Mouse (Mus musculus) MEL (cell line): Measurements from ENCODE around the gene Gabarapl2. TPM values are rescaled to one million over a fixed set of nuclear protein-coding genes. Genes with fewer than 3 reads are reported as not detected.

Experiments
- DNase-seq: peaks from one replicate; pipeline ENCODE4 v3.0.0; 2011; ENCODE audit warnings: low read depth, low spot score
- H3K27ac ChIP-seq: 2 replicates; pipeline ENCODE4 v1.5.1; 2012; ENCODE audit warnings: low read depth, mild to moderate bottlenecking, control low read depth, low read length, moderate library complexity; ENCODE audit not compliant: control insufficient read depth
- H3K27me3 ChIP-seq, 2 experiments: fragments of 150-350 bp in 1 of 2; sonication (generic) in 1 of 2; 2 replicates each; pipeline ENCODE4 v1.6.1; 2012; ENCODE audit warnings: low read length in 2 of 2, mild to moderate bottlenecking in 2 of 2, improper control_type of control experiment in 1 of 2, moderate library complexity in 1 of 2; ENCODE audit not compliant: insufficient read depth in 2 of 2, control insufficient read depth in 1 of 2
- H3K36me3 ChIP-seq, 2 experiments: 2 replicates each; pipeline ENCODE4 v1.6.1; 2012 to 2014; ENCODE audit warnings: low read length in 2 of 2, improper control_type of control experiment in 1 of 2, inconsistent platforms in 1 of 2, mild to moderate bottlenecking in 1 of 2; ENCODE audit not compliant: insufficient read depth in 2 of 2, control insufficient read depth in 1 of 2
- H3K4me1 ChIP-seq, 2 experiments: fragments of 150-350 bp in 1 of 2; sonication (generic) in 1 of 2; 2 replicates each; pipeline ENCODE4 v1.6.1; 2012; ENCODE audit warnings: low read length in 2 of 2, improper control_type of control experiment in 1 of 2, mild to moderate bottlenecking in 1 of 2; ENCODE audit not compliant: insufficient read depth in 2 of 2, control insufficient read depth in 1 of 2
- H3K4me3 ChIP-seq, 2 experiments: fragments of 150-350 bp in 1 of 2; sonication (generic) in 1 of 2; 2 replicates each; pipeline ENCODE4 v1.5.1; 2012; ENCODE audit warnings: low read depth in 2 of 2, low read length in 2 of 2, mild to moderate bottlenecking in 2 of 2, moderate library complexity in 2 of 2, control low read depth in 1 of 2, improper control_type of control experiment in 1 of 2; ENCODE audit not compliant: control insufficient read depth in 1 of 2, insufficient read depth in 1 of 2
- H3K79me2 ChIP-seq: 2 replicates; pipeline ENCODE4 v1.6.1; 2012; ENCODE audit warnings: mild to moderate bottlenecking, low read length, moderate library complexity; ENCODE audit not compliant: control insufficient read depth, poor library complexity, insufficient read depth
- H3K9ac ChIP-seq: 2 replicates; pipeline ENCODE4 v1.6.1; 2012; ENCODE audit warnings: low read depth, mild to moderate bottlenecking, control low read depth, low read length, moderate library complexity; ENCODE audit not compliant: control insufficient read depth, poor library complexity, severe bottlenecking
- H3K9me3 ChIP-seq: fragments of 150-350 bp; sonication (generic); replicated peaks from 2 replicates; pipeline ENCODE4 v1.6.1; 2012; ENCODE audit warnings: mild to moderate bottlenecking, low read length, improper control_type of control experiment, moderate library complexity; ENCODE audit not compliant: insufficient read depth
- BHLHE40 ChIP-seq: IDR thresholded peaks from 2 replicates; pipeline ENCODE4 v1.6.1; 2012; ENCODE audit warnings: low read depth, mild to moderate bottlenecking, inconsistent platforms, low read length, improper control_type of control experiment, borderline replicate concordance
- CHD1 ChIP-seq: IDR thresholded peaks from 2 replicates; pipeline ENCODE4 v1.6.1; 2012; ENCODE audit warnings: low read depth, mild to moderate bottlenecking, inconsistent platforms, low read length, improper control_type of control experiment
- CTCF ChIP-seq, 3 experiments: IDR thresholded peaks in 2 of 3; conservative IDR thresholded peaks in 1 of 3; 2 replicates each; pipeline ENCODE4 v1.5.1; 2011 to 2012; ENCODE audit warnings: low read length in 3 of 3, low read depth in 2 of 3, mild to moderate bottlenecking in 2 of 3, improper control_type of control experiment in 1 of 3, inconsistent platforms in 1 of 3, mixed read lengths in 1 of 3, moderate library complexity in 1 of 3; ENCODE audit not compliant: control insufficient read depth in 1 of 3, insufficient read depth in 1 of 3, poor library complexity in 1 of 3, severe bottlenecking in 1 of 3
- E2F4 ChIP-seq: IDR thresholded peaks from 2 replicates; pipeline ENCODE4 v1.6.1; 2011; ENCODE audit warnings: low read depth, low read length, improper control_type of control experiment, borderline replicate concordance
- ELF1 ChIP-seq: IDR thresholded peaks from 2 replicates; pipeline ENCODE4 v1.6.1; 2014; ENCODE audit warnings: low read depth, mild to moderate bottlenecking, inconsistent platforms, low read length, improper control_type of control experiment, moderate library complexity
- EP300 ChIP-seq, 2 experiments: IDR thresholded peaks; 2 replicates each; pipeline ENCODE4 v1.6.1; 2011; ENCODE audit warnings: improper control_type of control experiment in 2 of 2, low read length in 2 of 2, low read depth in 1 of 2, mild to moderate bottlenecking in 1 of 2
- GABPA ChIP-seq: IDR thresholded peaks from 2 replicates; pipeline ENCODE4 v1.6.1; 2012; ENCODE audit warnings: low read depth, mild to moderate bottlenecking, inconsistent platforms, low read length, improper control_type of control experiment, moderate library complexity
- GATA1 ChIP-seq: IDR thresholded peaks from 2 replicates; pipeline ENCODE4 v1.6.1; 2011; ENCODE audit warnings: low read depth, low read length, improper control_type of control experiment
- HCFC1 ChIP-seq: IDR thresholded peaks from 2 replicates; pipeline ENCODE4 v1.6.1; 2012; ENCODE audit warnings: low read depth, mild to moderate bottlenecking, inconsistent platforms, low read length, improper control_type of control experiment, moderate library complexity
- MAFK ChIP-seq: IDR thresholded peaks from 2 replicates; pipeline ENCODE4 v1.6.1; 2011; ENCODE audit warnings: low read depth, mild to moderate bottlenecking, low read length, improper control_type of control experiment, borderline replicate concordance
- MAX ChIP-seq: IDR thresholded peaks from 2 replicates; pipeline ENCODE4 v1.6.1; 2011; ENCODE audit warnings: low read length, improper control_type of control experiment
- MAZ ChIP-seq: IDR thresholded peaks from 2 replicates; pipeline ENCODE4 v1.6.1; 2012; ENCODE audit warnings: low read depth, mild to moderate bottlenecking, inconsistent platforms, low read length, improper control_type of control experiment
- MEF2A ChIP-seq: IDR thresholded peaks from 2 replicates; pipeline ENCODE4 v1.6.1; 2014; ENCODE audit warnings: low read depth, mild to moderate bottlenecking, inconsistent platforms, low read length, improper control_type of control experiment; ENCODE audit not compliant: poor library complexity, insufficient replicate concordance, severe bottlenecking; ENCODE audit errors: extremely low read depth
- MYC ChIP-seq: IDR thresholded peaks from 2 replicates; pipeline ENCODE4 v1.6.1; 2011; ENCODE audit warnings: low read depth, mild to moderate bottlenecking, low read length, improper control_type of control experiment, moderate library complexity
- NELFE ChIP-seq: IDR thresholded peaks from 2 replicates; pipeline ENCODE4 v1.6.1; 2011; ENCODE audit warnings: low read depth, low read length, improper control_type of control experiment
- POLR2AphosphoS2 ChIP-seq: IDR thresholded peaks from 2 replicates; pipeline ENCODE4 v1.6.1; 2011; ENCODE audit warnings: low read length, improper control_type of control experiment
- POLR2AphosphoS5 ChIP-seq: IDR thresholded peaks from 2 replicates; pipeline ENCODE4 v1.6.1; 2012; ENCODE audit warnings: low read depth, borderline replicate concordance, mild to moderate bottlenecking, inconsistent platforms, low read length, moderate library complexity, mixed read lengths
- RAD21 ChIP-seq: IDR thresholded peaks from 2 replicates; pipeline ENCODE4 v1.6.1; 2011; ENCODE audit warnings: mild to moderate bottlenecking, low read depth, low read length, improper control_type of control experiment
- SIN3A ChIP-seq: IDR thresholded peaks from 2 replicates; pipeline ENCODE4 v1.6.1; 2012; ENCODE audit warnings: low read length, improper control_type of control experiment, inconsistent platforms
- SMC3 ChIP-seq: IDR thresholded peaks from 2 replicates; pipeline ENCODE4 v1.6.1; 2011; ENCODE audit warnings: low read depth, low read length, improper control_type of control experiment
- USF1 ChIP-seq: IDR thresholded peaks from 2 replicates; pipeline ENCODE4 v1.6.1; 2014; ENCODE audit warnings: low read depth, mild to moderate bottlenecking, inconsistent platforms, low read length, improper control_type of control experiment, moderate library complexity
- ZC3H11A ChIP-seq: IDR thresholded peaks from 2 replicates; pipeline ENCODE4 v1.6.1; 2012; ENCODE audit warnings: low read depth, mild to moderate bottlenecking, inconsistent platforms, low read length, improper control_type of control experiment
- ZKSCAN1 ChIP-seq: IDR thresholded peaks from 2 replicates; pipeline ENCODE4 v1.6.1; 2012; ENCODE audit warnings: low read depth, mild to moderate bottlenecking, inconsistent platforms, low read length, improper control_type of control experiment, moderate library complexity
- ZNF384 ChIP-seq: IDR thresholded peaks from 2 replicates; pipeline ENCODE4 v1.6.1; 2012; ENCODE audit warnings: low read depth, mild to moderate bottlenecking, inconsistent platforms, low read length, improper control_type of control experiment
- polyA plus RNA-seq, 2 experiments: library from polyadenylated mRNA; stranded (reverse) in 1 of 2; unstranded in 1 of 2; fragments of >175 nt in 1 of 2; fragments of >200 nt in 1 of 2; gene quantifications; 2 replicates each; pipeline versions ENCODE4 v1.2.1 to v1.2.4; 2012; ENCODE audit warnings: low replicate concordance in 2 of 2, low read depth in 1 of 2; ENCODE audit not compliant: insufficient read length in 2 of 2, insufficient read depth in 1 of 2, missing spikeins in 1 of 2
- total RNA-seq: library from RNA; depleted of rRNA; stranded (reverse); fragments of 300-350 nt; gene quantifications from 2 replicates; pipeline ENCODE4 v1.2.3, GENCODE M21; 2012

Gene Gabarapl2
- total and polyA plus RNA-seq, 3 experiments = 18.4 to 22.5 TPM; not detected in 1

DNA sequence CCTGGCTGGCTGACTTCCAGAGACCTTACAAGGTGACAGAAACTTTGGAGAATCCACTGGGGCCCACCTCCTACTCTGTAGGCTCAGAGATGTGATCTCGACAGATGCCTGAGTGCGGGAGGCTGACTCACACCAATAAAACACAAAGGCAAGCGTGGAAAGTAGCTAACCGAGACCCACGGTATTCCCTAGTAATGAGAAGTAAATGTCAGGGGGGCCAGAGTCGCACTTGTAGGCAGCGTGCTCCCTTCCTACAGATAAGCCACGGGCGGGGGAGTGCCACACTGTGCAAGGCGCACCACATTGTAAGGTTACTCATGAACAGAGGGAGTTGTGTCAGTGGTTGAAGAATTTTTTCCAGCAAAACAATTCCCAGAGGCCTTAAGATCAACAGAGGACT lies 44.0 kb downstream of the Gabarapl2 start:
- peaks cover 0 to 6% of the 10 kb centered on the region in 2 experiments; a peak in 2 of 4 replicates for H3K36me3 ChIP-seq
- no peaks in the 10 kb centered on the region for H3K79me2 ChIP-seq
- no peak overlapping the region for H3K9ac ChIP-seq
- no peak overlapping the region for H3K27ac ChIP-seq
- no peak overlapping the region for H3K4me3 ChIP-seq
- H3K4me1 ChIP-seq = no peaks in the 10 kb centered on the region
- no peaks in the 10 kb centered on the region for H3K27me3 ChIP-seq
- no peak for DNase-seq
- TF ChIP-seq POLR2AphosphoS2 (no peak), POLR2AphosphoS5 (no peak), MAZ (no peak), CTCF (IDR thresholded peaks at IDR 0.05 in 2 of 3, conservative IDR thresholded peaks at IDR 0.05 in 1 of 3; ENCODE audit: control insufficient read depth in 1 of 3, insufficient read depth in 1 of 3, low read depth in 2 of 3, low read length in 3 of 3, poor library complexity in 1 of 3, severe bottlenecking in 1 of 3) (no peak), BHLHE40 (no peak), GABPA (no peak), USF1 (no peak), MAX (no peak), E2F4 (no peak), CHD1 (no peak), NELFE (no peak), HCFC1 (no peak), MAFK (no peak), SIN3A (no peak), ZKSCAN1 (no peak), ZNF384 (no peak), ELF1 (no peak), EP300 (IDR thresholded peaks at IDR 0.05; ENCODE audit: low read depth in 1 of 2, low read length in 2 of 2) (no peak), MYC (no peak)
- H3K9me3 ChIP-seq = no peaks in the 10 kb centered on the region

DNA sequence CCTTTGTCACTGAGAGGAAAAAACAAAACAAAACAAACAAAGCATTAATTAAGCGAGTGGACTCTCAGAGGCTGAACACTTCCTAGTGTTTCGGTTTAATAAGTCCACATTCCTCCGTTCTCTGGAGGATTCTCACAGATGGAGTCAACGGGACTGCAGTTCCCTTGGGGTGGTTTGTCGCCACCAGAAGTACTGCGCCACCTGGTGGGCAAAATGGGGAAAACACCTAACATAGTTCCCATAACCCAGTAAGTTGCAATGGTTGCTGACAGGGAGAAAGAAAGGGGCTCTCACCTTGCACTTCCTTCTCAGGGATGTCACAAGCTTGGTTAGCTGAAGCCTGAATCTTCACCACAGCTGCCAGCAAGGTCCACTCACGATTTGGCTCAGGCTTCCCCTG lies 49.4 kb downstream of the Gabarapl2 start:
- peak; percentile 90 for DNase-seq
- TF ChIP-seq CTCF (IDR thresholded peaks at IDR 0.05 in 2 of 3, conservative IDR thresholded peaks at IDR 0.05 in 1 of 3; ENCODE audit: control insufficient read depth in 1 of 3, insufficient read depth in 1 of 3, low read depth in 2 of 3, low read length in 3 of 3, poor library complexity in 1 of 3, severe bottlenecking in 1 of 3) (peak; percentile 82 to 92 (median 90)), SIN3A (0 out of 2 replicates have a peak, but pooled peaks have one; percentile 33), GATA1 (no peak), ELF1 (no peak), MEF2A (no peak), ZC3H11A (peak; percentile 42; the same call in 1 of the 2 replicates), ZKSCAN1 (no peak), SMC3 (peak; percentile 89), RAD21 (peak; percentile 67)
- Histone ChIP-seq H3K9ac (no peak overlapping the region), H3K27ac (no peak overlapping the region), H3K4me3 (no peak overlapping the region), H3K27me3 (no peaks in the 10 kb centered on the region), H3K36me3 (peaks cover 4 to 5% of the 10 kb centered on the region in 2 experiments), H3K9me3 (no peaks in the 10 kb centered on the region), H3K4me1 (0 out of 4 replicates have a peak, but pooled peaks cover 2 to 4% of the 10 kb centered on the region in 2 experiments), H3K79me2 (peaks cover 8% of the 10 kb centered on the region)
